Mouse (Mus musculus): Measurements from ENCODE around the gene Tmem129.

- no peak for TF ChIP-seq GATA1 (IDR thresholded peaks at IDR 0.05; ENCODE audit: borderline replicate concordance, low read length)
- TF ChIP-seq FLI1 (IDR thresholded peaks at IDR 0.05; ENCODE audit: low read length) = no peak
These were observed 28.8 kb downstream of the Tmem129 start, which contains the start of the genes Fam53a and Gm9903 for GRCm38 (mm10) chr5:33629301-33629987.

Data from megakaryocyte, embryonic 14.5 days (primary cell).